Mouse (Mus musculus): ENCODE measurements around the gene Mas1.
A peak's percentile ranks its signal among the peaks of the same experiment; 100 is the strongest.
"Not testable (repeated sequence)": the region's sequence is repeated elsewhere in the genome, so short reads cannot be mapped to it uniquely, and the experiment has no call there.

Gene Mas1

DNA sequence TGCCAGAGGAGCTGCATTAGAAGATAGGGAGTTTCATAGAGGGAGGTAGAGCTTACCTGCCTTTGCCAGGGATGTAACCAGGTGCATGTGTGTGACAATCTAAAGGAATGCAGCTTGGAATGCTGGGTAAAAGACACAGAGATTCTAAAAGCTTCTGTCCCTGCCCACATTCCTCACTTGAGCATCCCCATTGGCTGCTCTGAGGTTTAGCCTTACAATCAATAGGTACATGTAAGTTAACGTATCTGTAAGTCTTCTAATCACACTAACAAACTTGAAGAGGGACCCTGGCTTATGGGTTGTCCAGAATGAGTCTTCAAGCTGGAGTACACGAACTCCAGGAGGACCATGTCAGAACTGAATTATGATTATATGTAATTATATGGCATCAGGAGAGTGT is at the start of gene Mas1:
Gene Mas1 (minus strand): TSS at position 101 of the 400 bp plus-strand sequence.
- no peak for DNase-seq (ENCODE audit: low read depth, low spot score)

GRCm38 (mm10) chr17:12916588-12917380 is 48.8 kb upstream of the Mas1 start:
- DNase-seq (ENCODE audit: low read depth, low spot score): peak; percentile 24

- peak; percentile 98 for DNase-seq (ENCODE audit: low read depth, low spot score)
Observed at GRCm38 (mm10) chr17:12915881-12916583, 48.1 kb upstream of the Mas1 start, which contains the start of gene Mrpl18. TSS of gene Mrpl18 (minus strand) at chr17:12916345.

DNA sequence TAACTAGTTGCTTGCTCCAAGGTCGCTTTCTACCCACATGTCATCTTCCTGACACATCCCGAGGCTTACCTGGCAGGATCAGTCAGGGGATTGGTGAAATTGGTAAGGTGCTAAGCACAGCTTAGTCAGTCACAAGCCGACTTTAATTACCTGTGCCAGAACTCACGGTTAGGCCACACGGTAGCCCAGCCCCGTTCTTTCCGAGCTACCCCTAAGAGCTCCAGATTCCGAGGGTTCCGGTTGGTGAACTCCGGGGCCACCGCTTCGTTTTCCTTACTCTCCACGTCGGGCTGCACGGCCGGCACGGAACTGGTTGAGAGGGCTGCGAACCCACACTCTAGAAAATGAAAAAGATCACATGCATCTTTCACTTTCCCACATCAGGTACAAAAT is 47.5 kb upstream of the Mas1 start, which contains the start of gene Tcp1:
Gene Tcp1 (plus strand): TSS at position 214 of the 393 bp plus-strand sequence.
- DNase-seq (ENCODE audit: low read depth, low spot score): no peak

DNA sequence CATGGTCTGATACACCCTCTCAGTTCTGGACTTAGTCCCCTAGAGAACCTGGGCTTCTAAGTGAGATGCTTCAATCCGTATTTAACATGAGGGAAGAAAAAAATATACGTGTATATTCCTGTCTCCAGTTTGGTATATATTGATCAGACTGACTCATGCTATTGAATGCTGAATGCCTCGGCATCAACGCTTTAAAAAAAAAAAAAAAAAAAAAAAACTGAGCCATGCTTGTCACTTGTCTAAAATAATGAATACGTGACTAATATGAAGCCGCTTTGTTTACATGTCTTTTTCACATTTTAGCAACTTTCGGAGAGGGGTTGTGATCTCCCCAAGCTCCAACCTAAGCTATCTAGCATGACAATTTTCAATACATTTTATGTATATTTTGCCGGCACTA is 42.4 kb upstream of the Mas1 start:
- DNase-seq (ENCODE audit: low read depth, low spot score): no peak

DNA sequence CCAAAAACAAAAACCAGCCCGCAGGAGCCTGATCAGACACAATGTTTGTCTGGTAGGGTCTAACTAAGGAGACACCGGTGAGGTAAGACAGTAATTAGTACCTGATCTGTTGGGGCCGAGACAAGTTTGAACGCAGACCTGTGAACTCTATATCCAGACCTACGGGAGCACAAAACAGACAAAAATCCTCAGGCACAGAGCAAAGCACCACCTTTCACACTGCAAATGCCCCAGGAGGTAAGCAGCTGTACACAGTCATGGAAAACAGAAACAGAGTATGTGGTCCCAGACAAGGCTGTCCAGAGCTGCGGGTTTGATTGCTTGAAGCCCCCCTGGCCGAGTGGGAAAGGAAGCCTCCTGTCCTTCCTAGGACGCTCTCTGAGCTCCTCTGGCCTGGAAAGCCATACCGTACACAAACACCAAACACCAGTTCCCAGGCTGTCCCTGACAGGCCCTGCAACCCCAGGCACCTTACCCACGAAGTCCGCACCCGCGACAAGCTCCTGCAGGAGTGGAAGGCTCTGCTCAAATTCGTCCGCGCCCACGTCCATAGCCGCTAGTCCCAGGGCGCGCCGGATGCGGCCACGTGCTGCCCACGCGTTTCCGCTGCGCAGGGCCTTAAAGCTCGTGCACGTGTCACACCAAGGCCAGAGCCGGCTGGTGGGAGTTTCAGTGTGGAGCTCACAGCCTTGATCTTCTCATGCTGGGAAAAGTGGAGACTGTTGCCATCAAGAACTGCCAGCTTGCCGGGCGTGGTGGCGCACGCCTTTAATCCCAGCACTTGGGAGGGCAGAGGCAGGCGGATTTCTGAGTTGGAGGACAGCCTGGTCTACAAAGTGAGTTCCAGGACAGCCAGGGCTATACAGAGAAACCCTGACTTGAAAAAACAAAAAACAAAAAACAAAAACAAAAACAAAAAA is 41.7 kb upstream of the Mas1 start, which contains the start of gene Pnldc1:
Gene Pnldc1 (minus strand): TSS at position 870 of the 920 bp plus-strand sequence.
- no peak for DNase-seq (ENCODE audit: low read depth, low spot score)

DNA sequence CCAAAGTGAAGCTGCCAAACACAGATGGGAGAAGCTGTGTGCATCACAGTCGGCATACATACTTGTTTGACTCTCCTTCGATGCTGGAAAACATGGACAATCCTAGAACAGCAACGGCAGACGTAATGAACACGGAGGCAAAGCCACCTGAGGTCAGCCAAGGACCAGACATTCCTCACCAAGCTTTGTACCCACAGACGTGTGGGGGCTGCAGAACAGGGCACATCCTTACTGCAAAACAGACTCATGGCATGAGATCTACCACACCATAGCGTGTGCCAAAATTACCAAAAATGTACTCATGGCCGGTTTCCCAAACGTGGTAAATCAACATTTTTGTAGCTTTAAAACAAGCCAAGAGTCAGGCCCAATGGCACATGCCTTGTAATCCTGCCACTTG is 38.5 kb upstream of the Mas1 start:
- DNase-seq (ENCODE audit: low read depth, low spot score): no peak

GRCm38 (mm10) chr17:12905810-12906209 is 37.9 kb upstream of the Mas1 start:
- DNase-seq (ENCODE audit: low read depth, low spot score): no peak

DNA sequence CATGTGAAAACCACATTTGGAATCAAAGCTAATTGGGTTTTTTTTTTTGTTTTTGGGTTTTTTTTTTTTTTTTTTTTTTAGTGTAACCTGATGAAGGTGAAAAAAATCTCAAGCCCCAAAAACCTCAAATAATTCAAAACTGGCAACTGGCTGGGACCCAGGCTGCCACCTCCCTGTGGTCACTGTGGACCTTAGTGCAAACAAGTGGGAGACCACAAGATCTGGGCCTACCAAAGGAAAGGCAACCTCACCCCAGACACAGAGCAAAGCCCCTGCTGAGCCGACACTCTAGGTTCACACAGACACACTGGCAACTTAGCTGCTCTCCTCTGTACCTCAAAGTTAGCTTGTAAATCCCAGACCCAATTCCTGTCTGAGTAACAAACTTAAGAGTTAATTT is 36.4 kb upstream of the Mas1 start:
- DNase-seq (ENCODE audit: low read depth, low spot score): no peak

- DNase-seq (ENCODE audit: low read depth, low spot score): no peak
Observed at GRCm38 (mm10) chr17:12903372-12904333, 35.7 kb upstream of the Mas1 start.

- DNase-seq (ENCODE audit: low read depth, low spot score): no peak
Observed at GRCm38 (mm10) chr17:12902291-12902690, 34.3 kb upstream of the Mas1 start.

- DNase-seq (ENCODE audit: low read depth, low spot score): not testable (repeated sequence)
Observed at GRCm38 (mm10) chr17:12898607-12899006, 30.7 kb upstream of the Mas1 start.

DNA sequence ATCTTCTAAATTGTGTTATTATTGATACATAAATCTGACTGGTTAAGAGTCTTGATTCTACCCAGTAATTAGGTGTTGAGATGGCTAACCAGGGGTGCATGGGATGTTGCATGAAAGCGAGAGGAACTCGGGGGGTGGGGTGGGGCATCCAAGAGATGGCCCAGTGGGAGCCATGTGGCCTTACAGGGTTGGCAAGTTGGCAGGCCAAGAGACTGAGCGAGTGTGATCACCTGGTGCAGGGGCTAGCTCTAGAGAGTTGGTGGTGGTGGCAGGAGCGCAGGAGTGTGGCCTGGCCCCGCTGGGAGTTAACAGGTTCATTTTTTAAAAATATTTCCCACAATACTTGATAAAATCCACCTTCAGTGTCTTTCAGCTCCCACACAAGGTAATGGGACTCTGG is 29.7 kb upstream of the Mas1 start:
- DNase-seq (ENCODE audit: low read depth, low spot score): no peak

DNA sequence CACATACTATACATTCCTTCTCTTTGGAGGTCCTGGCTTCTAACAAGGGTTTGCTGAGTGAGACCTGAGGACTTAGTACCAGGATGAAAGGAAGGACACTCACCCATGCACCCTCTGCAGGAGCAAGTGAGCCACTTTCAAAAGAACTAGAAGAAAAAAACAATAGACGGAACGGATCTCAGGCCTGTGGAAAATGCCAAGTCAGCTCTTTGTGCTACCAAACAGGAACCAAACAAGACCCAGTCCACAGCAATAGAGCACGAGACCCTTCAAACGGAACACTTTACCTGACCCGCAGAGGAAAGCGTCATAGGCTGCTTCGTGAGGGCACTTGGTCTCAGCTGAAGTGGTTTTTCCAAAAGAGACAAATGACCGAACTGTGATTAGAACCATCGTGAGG is 24.1 kb upstream of the Mas1 start:
- no peak for DNase-seq (ENCODE audit: low read depth, low spot score)

DNA sequence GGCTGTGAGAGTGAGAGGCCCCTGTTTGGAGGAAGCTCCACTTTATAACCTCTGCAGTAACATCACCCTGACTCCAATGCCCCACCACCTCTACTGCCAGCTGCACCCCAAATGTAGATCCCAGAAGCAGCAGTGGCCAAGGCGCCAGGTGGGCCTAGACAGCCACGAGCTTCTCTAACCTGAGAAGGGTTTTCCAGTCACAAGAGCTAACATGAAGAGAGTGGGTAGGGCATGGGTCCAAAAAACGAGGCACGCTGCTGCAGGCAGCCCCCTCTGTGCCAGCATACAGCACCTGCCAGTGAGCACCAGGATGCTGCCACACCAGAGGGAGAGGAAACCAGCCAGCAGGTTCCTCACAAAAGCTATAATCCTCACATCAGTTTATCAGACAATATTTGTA is 23.1 kb upstream of the Mas1 start:
- DNase-seq (ENCODE audit: low read depth, low spot score): no peak

GRCm38 (mm10) chr17:12887021-12887775 is 19.3 kb upstream of the Mas1 start:
- DNase-seq (ENCODE audit: low read depth, low spot score): no peak

GRCm38 (mm10) chr17:12886620-12887019 is 18.7 kb upstream of the Mas1 start:
- DNase-seq (ENCODE audit: low read depth, low spot score): no peak

DNA sequence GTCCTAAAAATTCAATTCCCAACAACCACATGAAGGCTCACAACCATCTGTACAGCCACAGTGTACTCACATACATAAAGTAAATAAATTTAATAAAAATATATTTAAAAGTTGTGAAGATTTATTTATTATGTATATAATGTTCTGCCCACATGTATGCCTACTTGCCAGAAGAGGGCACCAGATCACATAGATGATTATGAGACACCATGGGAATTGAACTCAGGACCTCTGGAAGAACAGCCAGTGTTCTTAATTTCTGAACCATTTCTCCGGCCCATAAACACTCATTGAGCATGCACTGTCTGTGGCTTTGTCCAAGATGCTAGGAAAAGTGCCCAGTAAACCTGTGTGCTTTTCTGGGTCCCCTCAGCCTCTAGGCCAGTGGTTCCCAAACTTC is 13.3 kb upstream of the Mas1 start:
- no peak for DNase-seq (ENCODE audit: low read depth, low spot score)

GRCm38 (mm10) chr17:12880178-12880577 is 12.2 kb upstream of the Mas1 start:
- peak; percentile 74 for DNase-seq (ENCODE audit: low read depth, low spot score)

DNA sequence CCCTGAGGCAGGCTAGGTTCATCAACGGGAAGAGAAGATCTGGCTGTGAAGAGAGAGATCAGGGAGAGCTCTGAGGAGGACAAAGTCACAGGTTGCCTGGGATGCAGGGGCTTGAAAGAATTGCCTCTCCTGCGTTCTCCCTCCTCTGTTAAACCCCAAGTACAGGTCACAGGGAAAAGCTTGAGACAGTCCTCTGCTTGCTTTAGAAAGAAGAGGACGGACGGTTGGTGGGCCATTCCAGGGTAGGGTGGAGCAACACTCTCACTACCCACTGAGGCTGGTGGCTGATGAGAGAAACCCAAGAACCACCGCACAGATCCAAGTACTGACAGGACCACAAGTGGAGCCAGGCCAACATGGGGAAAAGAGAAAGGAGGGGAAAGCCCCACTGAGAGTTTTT is 7.8 kb upstream of the Mas1 start, which contains the start of gene Mrgprh:
Gene Mrgprh (plus strand): TSS at position 301 of the 400 bp plus-strand sequence.
- no peak for DNase-seq (ENCODE audit: low read depth, low spot score)
